28 mouse cellular contexts compared by ENCODE assay signal in the genomic region with DNA sequence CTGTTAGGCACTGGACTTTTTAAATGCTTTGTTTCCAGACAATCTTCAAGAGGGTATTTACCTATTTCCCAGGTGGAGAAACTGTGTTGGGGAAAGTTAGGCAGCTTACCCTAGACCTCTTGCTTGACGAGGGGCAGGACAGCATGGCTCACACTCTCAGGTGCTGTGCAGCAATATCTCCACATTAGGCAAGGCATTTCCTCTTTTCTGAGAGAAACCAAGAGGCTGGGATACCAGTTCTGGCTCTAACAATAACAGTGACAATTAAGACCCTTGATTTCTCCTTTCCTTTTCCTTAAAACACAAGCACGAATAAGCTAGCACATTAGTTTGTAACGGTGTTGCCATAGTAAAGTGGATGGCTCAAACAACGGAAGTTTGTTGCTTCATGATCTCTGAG. TPM values are rescaled to one million over a fixed set of nuclear protein-coding genes. Genes with fewer than 3 reads are reported as not detected.
DNase-seq lines count a peak whose midpoint lies in the region; ATAC-seq and TF ChIP-seq lines count a peak whose summit lies in the region.
"Had no signal": no experiment of that assay in that cellular context is flagged by ENCODE, and none has a peak within 500 bp of the region (broad histone marks: within the 10 kb centered on the region; RNA-seq: fewer than 3 reads in every experiment).

No protein-coding gene starts in this region.

- H3K9ac ChIP-seq in lung, postnatal 0 days (replicated peaks; ENCODE audit: low read depth): no peak overlapping the region
- no peak overlapping the region for H3K9ac ChIP-seq in midbrain, postnatal 0 days (replicated peaks; ENCODE audit: low read length, poor library complexity, severe bottlenecking)
- H3K9ac ChIP-seq: embryonic facial prominence, embryonic 13.5 days; embryonic facial prominence, embryonic 15.5 days; forebrain, embryonic 12.5 days had no signal

- 67% methylated on average over 4 of the region's 4 CpGs for WGBS in lung, postnatal 0 days
- WGBS in lung, adult 2 months: 59% methylated on average over 4 of the region's 4 CpGs
- 90% methylated on average over 4 of the region's 4 CpGs for WGBS in midbrain, postnatal 0 days

- no peak overlapping the region for H3K4me2 ChIP-seq in lung, postnatal 0 days (replicated peaks; ENCODE audit: low read depth, low read length)
- H3K4me2 ChIP-seq in midbrain, postnatal 0 days (ENCODE audit: low read depth, low read length, poor library complexity, severe bottlenecking): no peak overlapping the region
- H3K4me2 ChIP-seq: embryonic facial prominence, embryonic 13.5 days; embryonic facial prominence, embryonic 15.5 days; forebrain, embryonic 12.5 days had no signal

- H3K9me3 ChIP-seq in lung, postnatal 0 days (ENCODE audit: low read length): no peaks in the 10 kb centered on the region
- H3K9me3 ChIP-seq in midbrain, postnatal 0 days (ENCODE audit: low read length): no peaks in the 10 kb centered on the region
- H3K9me3 ChIP-seq: embryonic facial prominence, embryonic 13.5 days; embryonic facial prominence, embryonic 15.5 days; forebrain, embryonic 10.5 days; forebrain, embryonic 12.5 days; G1E had no signal

- no peak for TF ChIP-seq CTCF in lung, postnatal 0 days (IDR thresholded peaks at IDR 0.05)
- no peak for TF ChIP-seq CTCF in lung, adult 2 months (IDR thresholded peaks at IDR 0.05; ENCODE audit: insufficient read depth, low read length)
- no peak for TF ChIP-seq CTCF in midbrain, postnatal 0 days (IDR thresholded peaks at IDR 0.05)

- no peak for TF ChIP-seq EP300 in lung, postnatal 0 days (IDR thresholded peaks at IDR 0.05)

- H3K36me3 ChIP-seq in lung, postnatal 0 days (ENCODE audit: insufficient read depth, low read length): no peaks in the 10 kb centered on the region
- no peaks in the 10 kb centered on the region for H3K36me3 ChIP-seq in midbrain, postnatal 0 days (ENCODE audit: insufficient read depth, low read length)
- H3K36me3 ChIP-seq: embryonic facial prominence, embryonic 13.5 days; embryonic facial prominence, embryonic 15.5 days; forebrain, embryonic 10.5 days; forebrain, embryonic 12.5 days; G1E had no signal

- no peaks in the 10 kb centered on the region for H3K27me3 ChIP-seq in lung, postnatal 0 days (replicated peaks; ENCODE audit: insufficient read depth, low read length)
- no peaks in the 10 kb centered on the region for H3K27me3 ChIP-seq in midbrain, postnatal 0 days (ENCODE audit: insufficient read depth, low read length)
- H3K27me3 ChIP-seq: CH12.LX; embryonic facial prominence, embryonic 15.5 days; Patski had no signal

- no peak for TF ChIP-seq POLR2A in lung, adult 2 months (IDR thresholded peaks at IDR 0.05; ENCODE audit: borderline replicate concordance, extremely low read depth, low read depth, low read length)

- no peaks in the 10 kb centered on the region for H3K4me1 ChIP-seq in lung, postnatal 0 days (ENCODE audit: insufficient read depth, low read depth, low read length)
- H3K4me1 ChIP-seq in lung, adult 2 months (ENCODE audit: control insufficient read depth, insufficient read depth, low read length): peaks cover 6% of the 10 kb centered on the region
- no peaks in the 10 kb centered on the region for H3K4me1 ChIP-seq in midbrain, postnatal 0 days (ENCODE audit: insufficient read depth, low read length)
- H3K4me1 ChIP-seq: embryonic facial prominence, embryonic 13.5 days; embryonic facial prominence, embryonic 15.5 days; forebrain, embryonic 10.5 days had no signal

- ATAC-seq in lung, postnatal 0 days: no peak; the same call in 1 of the 2 replicates
- ATAC-seq in megakaryocyte, adult 5-6 weeks (ENCODE audit: poor library complexity, severe bottlenecking): peak; percentile 64
- ATAC-seq in neutrophil, adult 5-6 weeks (ENCODE audit: extremely low read depth, insufficient number of reproducible peaks, low FRiP score, poor library complexity, severe bottlenecking): 0 out of 2 replicates have a peak, but pooled peaks have one; percentile 26
- no peak for ATAC-seq in midbrain, postnatal 0 days (ENCODE audit: low FRiP score)
- ATAC-seq: activated CD4-positive, CD25-positive, alpha-beta regulatory T cell, adult 4 months; CD4-positive, CD25-positive, alpha-beta regulatory T cell, adult 4 months; forebrain, embryonic 14.5 days; forebrain, embryonic 16.5 days; Patski had no signal

- H3K27ac ChIP-seq in lung, postnatal 0 days (ENCODE audit: low read length): no peak overlapping the region
- H3K27ac ChIP-seq in midbrain, postnatal 0 days (ENCODE audit: low read depth, low read length): no peak overlapping the region
- H3K27ac ChIP-seq: embryonic facial prominence, embryonic 13.5 days; embryonic facial prominence, embryonic 15.5 days; forebrain, embryonic 10.5 days; forebrain, embryonic 12.5 days had no signal

- H3K4me3 ChIP-seq in lung, postnatal 0 days (ENCODE audit: low read depth, low read length): no peak overlapping the region
- no peak overlapping the region for H3K4me3 ChIP-seq in lung, adult 2 months (replicated peaks; ENCODE audit: extremely low read depth, low read depth, low read length)
- H3K4me3 ChIP-seq in midbrain, postnatal 0 days (ENCODE audit: low read depth, low read length): no peak overlapping the region
- H3K4me3 ChIP-seq: embryonic facial prominence, embryonic 13.5 days; embryonic facial prominence, embryonic 15.5 days; erythroblast, embryonic 14.5 days; forebrain, embryonic 10.5 days; forebrain, embryonic 12.5 days had no signal

- DNase-seq in lung, postnatal 0 days (ENCODE audit: low spot score): peak; percentile 44
- no peak for DNase-seq in lung, adult 2 months
- no peak for DNase-seq in kidney, postnatal 10 days
- no peak for DNase-seq in midbrain, postnatal 0 days (ENCODE audit: low spot score)
- DNase-seq: adrenal gland, adult 8-10 months; adrenal gland, postnatal 14 days; adrenal gland, postnatal 36 days; B cell, adult 2 months; cerebellum, adult 11-12 months; cerebellum, adult 2 months; cerebellum, adult 9-10 months; cerebellum, postnatal 10 days; cerebellum, postnatal 25 days; embryo, embryonic 11 days had no signal

RNA-seq across cellular contexts. Expression of a gene that starts 40.9 kb away (rescaled TPM):
- polyA plus RNA-seq in lung, postnatal 0 days (2015; fragmentation: Nextera tagmentation; extraction: Ambion mirVana): 111 and 116 TPM in 2 replicates
- polyA plus RNA-seq in lung, adult 2 months (2012; rRNA removed): 58.4 and 66.1 TPM in 2 replicates
- total RNA-seq in megakaryocyte, adult 5-6 weeks (2015): 20.2 and 21.3 TPM in 2 replicates
- total RNA-seq in megakaryocyte, adult 5-6 weeks (2017): 18.9 and 32.4 TPM in 2 replicates
- total RNA-seq in neutrophil, adult 5-6 weeks (2017): 8.3 and 9.9 TPM in 2 replicates
- 10.5 and 11.4 TPM in 2 replicates for total RNA-seq in midbrain, postnatal 0 days (2014; rRNA removed)
- polyA plus RNA-seq in midbrain, postnatal 0 days (2015; fragmentation: Nextera tagmentation; extraction: Ambion mirVana): 6.6 and 8.0 TPM in 2 replicates

Comparison
In these comparisons a context has a peak if more than half of its experiments do, and no peak if none do; other contexts are left out.
1. ATAC-seq: peak in megakaryocyte, adult 5-6 weeks (single experiment) and neutrophil, adult 5-6 weeks (single experiment); none in lung, postnatal 0 days (single experiment) and midbrain, postnatal 0 days (single experiment).